Mouse (Mus musculus) Patski (cell line): ENCODE data around the gene Nipa1. TPM values are rescaled to one million over a fixed set of nuclear protein-coding genes. Genes with fewer than 3 reads are reported as not detected.

Experiments used
- ATAC-seq: fragments of 100-300 bp; one replicate; pipeline ENCODE4 v1.8.0; 2021
- CTCF ChIA-PET: fragments of 350-600 bp; sonication (Branson Sonifier 250); formaldehyde crosslinking; loops from one replicate; lab custom pipeline; 2022; ENCODE audit warnings: inconsistent platforms; lab: Charles Lee
- POLR2A ChIA-PET: fragments of 350-600 bp; sonication (Branson Sonifier 250); formaldehyde crosslinking; loops from one replicate; lab custom pipeline; 2022; ENCODE audit warnings: antibody characterized with exemption, inconsistent platforms; lab: Charles Lee
- DNase-seq: peaks from one replicate; pipeline ENCODE4 v3.0.0-alpha.2; 2011; ENCODE audit warnings: low read depth, low spot score
- H3K27me3 ChIP-seq: fragments of 371-371 bp; one replicate; pipeline ENCODE4 v1.5.1; 2021
- CTCF ChIP-seq: fragments of 100-300 bp; IDR thresholded peaks from one replicate; pipeline ENCODE4 v1.5.1; 2021
- in situ Hi-C: fragments of 300-500 bp; cut with MboI; formaldehyde crosslinking; loops from 3 replicates; pipeline ENCODE4 v1.11.1; 2018; ENCODE audit warnings: low pct_unique_long_range_greater_than_20kb, mixed read lengths
- polyA plus RNA-seq: library from polyadenylated mRNA; unstranded; gene quantifications from one replicate; pipeline ENCODE4 v1.2.3, GENCODE M21; 2021

Nipa1 gene
- polyA plus RNA-seq, 1 experiment from 2014 or later, result 14.9 TPM

DNA sequence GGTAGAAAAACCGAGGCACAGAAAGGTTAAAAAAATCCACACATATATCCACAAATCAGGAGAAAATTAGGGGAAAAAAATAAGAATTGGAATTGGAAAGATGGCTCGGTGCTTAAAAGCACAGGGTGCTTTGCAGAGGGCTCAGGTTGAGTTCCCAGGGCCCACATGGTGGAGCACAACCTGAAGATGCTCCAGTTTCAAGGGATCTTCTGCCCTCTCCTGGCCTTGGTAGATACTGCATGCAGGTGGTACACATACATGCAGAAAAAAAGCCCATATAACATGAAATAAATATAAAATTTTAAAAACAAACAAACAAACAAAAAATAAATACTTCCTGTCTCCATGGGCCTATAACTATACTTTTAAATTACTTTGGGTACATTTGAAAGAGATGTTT, 45.3 kb downstream of the Nipa1 start:
- POLR2A ChIA-PET, result no interaction called here
- ATAC-seq, result no peak
- in situ Hi-C loops, result no loop called here
- TF ChIP-seq CTCF, result peak; percentile 25
- CTCF ChIA-PET, result no interaction called here
- no peak for DNase-seq
- no peaks in the 10 kb centered on the region for H3K27me3 ChIP-seq

DNA sequence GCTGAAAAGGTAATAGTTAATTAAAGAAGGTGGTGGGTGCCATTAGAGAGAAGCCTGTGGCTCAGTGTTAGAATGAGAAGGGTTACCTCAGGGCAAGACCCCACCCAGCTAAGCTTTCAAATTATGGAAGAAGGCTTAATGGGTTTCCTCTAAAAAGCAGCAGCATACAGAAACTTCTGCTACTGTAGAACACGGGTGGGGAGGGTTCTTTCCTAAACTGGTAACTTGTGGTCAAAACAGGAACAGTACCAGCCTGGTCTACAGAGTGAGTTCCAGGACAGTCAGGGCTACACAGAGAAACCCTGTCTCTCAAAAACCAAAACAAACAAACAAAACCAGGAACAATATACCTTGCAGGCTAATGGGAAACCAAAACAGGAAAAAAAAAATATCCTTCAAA, 50.3 kb downstream of the Nipa1 start:
- TF ChIP-seq CTCF, result no peak
- CTCF ChIA-PET, result interaction anchor here (1.2 kb wide), 1 partner anchor 15 kb away, joined by 3 read pairs; no protein-coding TSS in a partner anchor
- POLR2A ChIA-PET, result no interaction called here
- no peaks in the 10 kb centered on the region for H3K27me3 ChIP-seq
- ATAC-seq, result no peak
- DNase-seq, result no peak
- in situ Hi-C loops, result no loop called here

DNA sequence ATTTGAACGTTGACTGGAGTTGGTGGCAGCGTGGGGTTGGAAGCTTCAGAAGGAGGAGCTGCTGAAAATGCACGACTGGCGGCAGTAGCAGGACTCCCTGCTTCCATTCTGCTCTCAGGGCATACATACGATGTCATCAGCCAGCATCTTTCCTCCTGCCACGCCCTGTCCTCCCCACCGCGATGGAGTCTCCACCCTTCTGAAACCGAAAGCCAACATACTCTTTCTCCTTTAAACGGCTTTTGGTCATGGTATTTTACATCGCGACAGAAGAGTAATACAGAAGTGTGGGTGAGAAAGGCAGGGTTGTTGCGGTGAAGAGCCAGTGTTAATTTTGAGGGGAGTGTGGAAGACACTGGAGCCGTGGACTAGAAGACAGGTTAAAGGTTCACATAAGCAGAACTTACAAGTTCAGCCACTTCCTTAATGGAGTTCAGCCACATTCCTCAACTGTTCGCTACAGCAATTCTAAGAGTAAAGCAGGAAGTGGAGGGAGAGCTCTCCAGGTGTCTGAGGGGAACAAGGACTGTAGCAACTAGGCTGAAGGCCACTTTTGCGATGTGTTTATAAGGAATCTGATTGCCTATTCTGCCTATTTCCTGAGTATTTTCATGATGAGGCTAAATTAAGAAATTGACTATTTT, 51.4 kb downstream of the Nipa1 start:
- ChIA-PET CTCF (interaction anchor here (1.2 to 1.3 kb wide), 2 partner anchors 14 to 51 kb away, joined by 3 read pairs; partner anchors contain the start of gene Nipa1), POLR2A (no interaction called here)
- no peak for ATAC-seq
- no peaks in the 10 kb centered on the region for H3K27me3 ChIP-seq
- in situ Hi-C loops, result no loop called here
- TF ChIP-seq CTCF, result no peak
- DNase-seq, result no peak

DNA sequence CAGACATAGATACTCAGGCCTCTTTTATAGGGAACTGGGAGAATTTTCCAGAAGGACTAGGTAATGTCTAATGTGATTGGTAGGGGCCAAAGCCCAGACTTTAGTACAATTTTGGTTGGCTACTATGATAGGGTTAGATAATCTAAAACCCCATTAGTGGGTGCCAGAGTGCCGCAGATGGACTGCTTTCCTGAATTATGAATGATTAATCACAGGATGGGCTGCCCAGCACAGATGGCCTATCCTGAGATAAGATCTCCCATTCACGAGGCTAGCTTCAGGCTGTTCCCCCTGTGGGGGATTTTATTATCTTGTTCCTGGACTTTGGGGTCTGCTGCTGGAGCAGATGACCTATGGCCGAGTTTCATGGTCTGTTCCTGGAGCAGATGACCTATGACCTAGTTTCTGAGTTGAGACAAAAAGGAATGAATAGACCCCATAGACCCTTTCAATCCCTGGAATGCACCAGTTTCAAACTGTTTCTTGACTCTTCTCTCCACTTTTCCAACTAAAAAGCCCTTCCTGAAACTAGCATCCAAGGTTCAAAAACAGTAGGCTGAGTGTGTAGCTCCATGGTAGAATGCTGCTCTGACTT, 52.8 kb downstream of the Nipa1 start:
- DNase-seq (no peak), ATAC-seq (no peak)
- ChIA-PET CTCF (interaction anchor here (1.3 kb wide), 1 partner anchor 52 kb away, joined by 3 read pairs; the partner anchor contains the start of gene Nipa1), POLR2A (no interaction called here)
- in situ Hi-C loops, result no loop called here
- TF ChIP-seq CTCF, result no peak
- H3K27me3 ChIP-seq, result no peaks in the 10 kb centered on the region

DNA sequence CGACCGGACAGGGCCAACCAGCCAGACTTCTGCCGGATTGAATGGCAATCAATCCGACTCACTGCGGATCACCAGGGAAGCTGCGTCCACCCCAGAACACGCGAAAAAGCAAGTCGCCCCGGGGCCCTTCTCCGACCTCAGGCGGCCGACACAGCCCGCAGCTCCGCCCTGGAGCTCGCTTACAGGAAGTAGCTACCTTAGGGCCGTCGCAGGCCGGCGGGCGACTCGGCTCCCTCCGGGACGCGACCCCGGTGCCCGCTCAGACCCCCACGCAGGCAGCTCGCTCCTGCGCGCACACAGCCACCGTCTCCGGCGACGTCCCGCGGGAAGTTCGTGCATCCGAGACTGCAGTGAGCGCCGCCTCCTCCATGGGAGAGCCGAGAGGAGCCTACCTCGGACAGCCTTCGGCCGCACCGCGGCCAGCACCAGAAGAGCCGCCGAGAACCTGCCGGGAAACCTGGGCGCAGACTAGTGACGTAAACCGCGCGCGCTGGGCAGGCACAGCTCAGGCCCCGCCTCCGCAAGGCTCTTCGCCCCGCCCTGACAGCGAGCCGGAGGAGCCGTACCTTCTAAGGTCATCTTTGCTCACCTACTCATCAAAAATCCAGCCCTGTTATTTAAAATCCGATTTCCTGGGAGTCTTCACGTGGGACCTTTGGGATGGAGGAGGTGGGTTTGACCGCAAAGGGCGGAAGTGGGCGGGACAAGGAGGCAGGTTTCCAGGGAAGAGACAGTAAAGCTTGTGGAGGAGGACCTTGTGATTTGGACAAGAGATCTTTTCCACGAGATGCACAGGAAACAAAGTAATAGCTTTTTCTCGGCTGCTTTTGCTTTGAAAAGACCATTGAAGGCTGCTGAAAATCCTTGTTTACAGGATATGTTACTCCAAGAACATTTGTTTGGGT, 57.5 kb downstream of the Nipa1 start, which contains the start of gene Nipa2:
Gene Nipa2 (minus strand): TSS at position 473 of the 905 bp plus-strand sequence.
- CTCF ChIA-PET, result interaction anchor here (1.1 kb wide), 2 partner anchors 10 to 11 kb away, joined by 3 read pairs; no protein-coding TSS in a partner anchor
- no peak for TF ChIP-seq CTCF

DNA sequence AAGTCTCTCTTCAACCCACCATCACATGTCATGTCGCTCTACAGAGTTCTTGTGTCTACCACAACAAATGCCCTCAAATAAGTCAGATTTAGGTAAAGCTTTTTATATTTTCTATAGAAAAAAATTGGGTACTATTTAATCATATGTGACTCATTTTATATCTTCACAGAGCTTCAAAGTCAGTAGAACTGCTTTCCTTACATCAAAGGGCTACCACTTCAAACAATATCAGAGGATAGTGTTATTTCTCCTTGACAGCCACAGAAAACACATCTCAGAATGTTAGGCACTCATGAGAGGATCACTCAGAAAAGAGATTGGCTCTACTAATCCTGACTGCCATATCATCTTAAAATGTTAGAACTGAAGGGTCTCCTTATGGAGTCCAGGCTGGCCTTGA, 59.2 kb downstream of the Nipa1 start:
- ATAC-seq, result no peak
- POLR2A ChIA-PET, result no interaction called here
- CTCF ChIA-PET, result no interaction called here

More for the DNA sequence above, 57.5 kb downstream of the Nipa1 start, which contains the start of gene Nipa2:
- no peaks in the 10 kb centered on the region for H3K27me3 ChIP-seq
- in situ Hi-C loops, result no loop called here
- POLR2A ChIA-PET, result no interaction called here
- ATAC-seq (peak; percentile 96), DNase-seq (peak; percentile 50)

DNA sequence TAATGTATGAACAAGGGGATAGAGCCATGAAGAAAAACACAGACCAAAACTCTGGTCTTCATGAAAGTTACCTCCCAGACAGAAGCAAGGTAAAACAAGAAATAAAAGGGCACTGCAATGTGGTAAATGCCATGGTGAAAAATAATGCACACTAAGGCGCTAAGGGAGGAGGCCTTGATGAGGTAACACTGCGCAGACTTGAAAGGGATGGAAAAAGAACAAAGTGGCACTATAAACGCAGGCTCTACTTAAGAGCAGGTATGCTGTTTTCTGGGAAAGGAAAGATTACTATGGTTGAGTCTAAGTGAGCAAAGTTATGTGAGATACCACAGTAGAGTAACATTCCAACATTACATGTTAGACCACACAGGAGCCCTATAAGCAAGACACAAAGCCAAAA, 60.0 kb downstream of the Nipa1 start:
- no peak for TF ChIP-seq CTCF
- DNase-seq (no peak), ATAC-seq (no peak)
- ChIA-PET CTCF (no interaction called here), POLR2A (no interaction called here)
- in situ Hi-C loops, result no loop called here
- H3K27me3 ChIP-seq, result no peaks in the 10 kb centered on the region

More for the DNA sequence above, 59.2 kb downstream of the Nipa1 start:
- no peak for DNase-seq
- in situ Hi-C loops, result no loop called here
- TF ChIP-seq CTCF, result no peak
- no peaks in the 10 kb centered on the region for H3K27me3 ChIP-seq

DNA sequence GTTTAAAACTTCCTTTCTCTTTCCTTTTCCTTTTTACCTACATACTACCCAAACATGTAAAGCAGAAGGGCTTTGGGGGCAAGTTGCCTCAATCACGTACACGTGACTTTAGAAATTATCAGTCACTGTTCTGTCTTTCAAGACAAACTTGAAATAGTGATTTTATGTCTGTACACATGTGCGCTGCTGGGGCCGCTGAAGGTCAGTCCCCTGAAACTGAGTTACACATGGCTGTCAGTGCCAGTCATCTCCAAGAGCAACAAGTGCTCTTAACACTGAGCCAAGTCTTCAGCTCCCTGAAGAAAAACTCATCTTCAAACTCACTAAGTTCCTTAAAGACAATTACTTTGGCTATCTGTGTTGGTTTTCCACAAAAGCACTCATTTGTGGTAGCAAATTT, 61.8 kb downstream of the Nipa1 start:
- H3K27me3 ChIP-seq, result no peaks in the 10 kb centered on the region
- CTCF ChIA-PET, result interaction anchor here (1.2 kb wide), 1 partner anchor 12 kb away, joined by 6 read pairs; no protein-coding TSS in a partner anchor
- in situ Hi-C loops, result no loop called here
- no peak for ATAC-seq
- TF ChIP-seq CTCF, result no peak
- POLR2A ChIA-PET, result no interaction called here
- DNase-seq, result no peak

DNA sequence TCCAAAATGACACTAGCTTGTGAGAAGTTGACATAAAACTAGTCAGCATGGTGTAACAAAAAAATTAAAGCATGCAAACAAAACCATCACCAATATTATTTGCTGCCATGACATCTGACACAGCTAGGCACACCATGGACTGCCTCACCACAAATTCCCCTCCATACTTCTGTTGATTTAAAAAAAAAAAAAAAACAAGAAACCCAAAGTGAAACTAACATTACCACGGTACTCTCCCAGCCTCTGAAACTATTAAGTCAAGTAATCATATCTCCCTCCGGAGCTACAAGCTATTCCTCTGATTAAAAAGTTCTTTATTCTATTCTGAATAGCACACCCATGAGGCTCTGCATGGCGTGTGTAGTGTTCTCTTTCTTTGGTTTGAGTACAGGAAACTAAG, 62.6 kb downstream of the Nipa1 start:
- TF ChIP-seq CTCF, result no peak
- DNase-seq (no peak), ATAC-seq (no peak)
- ChIA-PET CTCF (no interaction called here), POLR2A (no interaction called here)
- no peaks in the 10 kb centered on the region for H3K27me3 ChIP-seq
- in situ Hi-C loops, result no loop called here

DNA sequence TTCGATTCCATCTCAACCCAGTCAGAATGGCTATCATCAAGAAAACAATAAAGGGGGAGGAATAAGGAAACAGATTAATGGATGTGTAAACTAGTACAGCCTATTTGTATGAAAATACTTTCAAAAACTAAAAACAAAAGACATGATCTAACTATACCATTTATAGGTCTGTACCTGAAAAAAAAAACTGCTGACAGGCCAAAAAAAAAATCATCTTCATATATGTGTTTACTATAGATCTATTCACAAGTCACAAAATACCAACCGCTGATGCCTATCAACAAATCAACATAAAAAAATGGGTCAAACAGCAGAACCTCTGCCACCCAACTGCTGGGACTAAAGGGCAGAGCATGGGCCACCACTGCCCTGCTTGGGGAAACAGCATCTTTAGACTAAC, 63.7 kb downstream of the Nipa1 start:
- ChIA-PET CTCF (no interaction called here), POLR2A (no interaction called here)
- DNase-seq (no peak), ATAC-seq (no peak)
- in situ Hi-C loops, result no loop called here
- no peaks in the 10 kb centered on the region for H3K27me3 ChIP-seq
- TF ChIP-seq CTCF, result no peak
